Mouse (Mus musculus): ENCODE results near the gene Rgma.

Rgma gene

DNA sequence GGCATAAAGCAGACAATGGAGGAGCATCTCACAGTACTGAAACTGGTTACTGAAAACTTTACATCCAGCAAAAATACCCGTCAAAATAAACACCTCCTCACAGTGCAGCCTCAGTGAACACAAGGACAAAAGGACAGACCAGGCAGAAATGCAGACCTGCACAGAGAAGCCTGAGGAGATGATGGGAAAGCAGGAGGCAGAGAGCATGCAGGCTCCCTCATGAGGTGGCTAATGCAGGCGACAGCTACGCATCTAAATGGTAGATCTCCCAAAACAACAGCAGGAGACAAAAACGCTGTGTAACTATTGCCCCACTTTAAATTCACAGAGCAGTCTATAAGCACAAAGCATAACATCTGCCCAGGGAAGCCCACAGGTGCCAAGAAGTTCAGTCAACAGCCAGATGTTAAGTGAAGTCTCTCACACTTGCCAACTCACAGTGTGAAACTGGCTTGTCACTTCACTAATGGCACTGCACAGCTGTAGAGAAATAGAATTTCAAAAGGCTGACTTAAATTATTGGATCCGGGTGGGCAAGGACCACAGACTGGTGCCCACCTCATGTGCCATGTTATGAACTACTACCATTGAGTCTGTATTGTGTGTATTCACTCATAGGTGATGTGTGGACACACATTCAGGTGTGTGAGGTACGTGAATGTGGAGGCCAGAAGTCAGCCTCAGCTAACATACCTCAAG lies 58.5 kb downstream of the Rgma start:
- ATAC-seq (ENCODE audit: low TSS enrichment) = peak; percentile 50

DNA sequence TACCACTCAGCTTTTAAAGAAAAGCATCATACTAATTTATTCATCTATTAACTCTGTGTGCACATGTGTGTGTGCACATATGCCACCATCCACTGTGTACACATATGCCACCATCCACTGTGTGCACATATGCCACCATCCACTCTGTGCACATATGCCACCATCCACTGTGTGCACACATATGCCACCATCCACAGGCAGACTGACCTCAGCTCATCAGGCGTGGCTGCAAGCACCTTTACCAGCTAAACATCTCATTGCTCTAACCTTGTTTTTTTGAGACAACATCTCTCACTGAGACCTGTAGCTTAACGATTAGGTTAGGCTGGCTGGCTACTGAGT lies 59.0 kb downstream of the Rgma start:
- no peak for ATAC-seq (ENCODE audit: low TSS enrichment)

DNA sequence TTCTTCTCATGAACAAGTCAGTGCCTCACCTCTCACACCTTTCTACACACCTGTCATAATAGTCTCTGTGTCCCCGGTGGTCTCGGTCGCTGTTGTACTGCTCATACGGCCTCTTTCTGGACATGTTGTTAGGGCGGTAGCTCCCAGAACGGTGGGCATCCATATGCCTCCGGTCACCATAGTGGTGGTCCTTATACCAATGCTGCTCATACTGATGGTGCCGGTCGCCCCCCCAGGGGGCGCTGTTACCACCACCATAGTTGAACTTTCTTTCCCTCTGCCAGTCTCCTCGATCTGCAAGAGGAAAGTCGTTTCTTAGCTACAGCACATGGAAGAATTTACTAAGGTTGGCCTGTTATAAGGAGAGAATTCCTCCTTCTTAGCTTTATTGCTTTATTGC lies 60.4 kb downstream of the Rgma start:
- 0 out of 2 replicates have a peak, but pooled peaks have one; percentile 27 for ATAC-seq (ENCODE audit: low TSS enrichment)

DNA sequence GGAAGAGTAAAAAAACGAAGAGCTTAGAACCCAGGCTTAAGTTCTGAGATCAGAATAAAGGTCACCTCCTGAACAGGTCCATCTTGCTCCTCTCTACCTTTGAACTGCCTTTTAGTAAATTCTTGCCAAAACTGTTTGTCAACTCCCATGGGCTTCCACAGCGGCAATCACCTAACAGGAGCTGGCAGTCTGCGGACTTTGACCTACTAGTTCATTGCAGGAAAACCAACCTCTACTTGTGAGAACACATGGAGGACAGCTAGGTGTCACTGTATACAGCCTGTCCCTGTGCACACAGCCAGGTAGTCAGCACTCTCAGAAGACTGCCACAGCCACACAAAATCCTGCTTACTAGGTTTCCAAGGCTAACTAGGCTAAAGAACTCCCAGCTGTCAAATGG lies 66.5 kb downstream of the Rgma start:
- no peak for ATAC-seq (ENCODE audit: low TSS enrichment)

DNA sequence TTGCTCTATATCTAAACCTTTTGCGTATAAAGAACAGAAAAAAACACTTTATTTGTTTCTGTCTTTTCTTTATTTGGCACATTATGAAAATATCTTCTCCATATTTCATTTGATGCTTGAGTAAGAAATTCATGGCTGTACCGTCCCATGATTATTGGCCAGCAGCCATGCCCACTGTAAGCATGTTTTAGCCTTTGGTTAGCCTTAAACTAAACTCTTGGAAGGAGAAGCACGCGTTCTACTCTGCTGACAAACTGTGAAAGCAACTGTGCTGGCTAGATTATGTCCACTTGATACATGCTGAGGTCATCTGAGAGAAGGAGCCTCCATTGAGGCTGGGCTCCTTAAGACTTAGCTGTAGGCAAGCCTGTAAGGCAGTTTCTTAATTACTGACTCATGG lies 66.9 kb downstream of the Rgma start:
- no peak for ATAC-seq (ENCODE audit: low TSS enrichment)

DNA sequence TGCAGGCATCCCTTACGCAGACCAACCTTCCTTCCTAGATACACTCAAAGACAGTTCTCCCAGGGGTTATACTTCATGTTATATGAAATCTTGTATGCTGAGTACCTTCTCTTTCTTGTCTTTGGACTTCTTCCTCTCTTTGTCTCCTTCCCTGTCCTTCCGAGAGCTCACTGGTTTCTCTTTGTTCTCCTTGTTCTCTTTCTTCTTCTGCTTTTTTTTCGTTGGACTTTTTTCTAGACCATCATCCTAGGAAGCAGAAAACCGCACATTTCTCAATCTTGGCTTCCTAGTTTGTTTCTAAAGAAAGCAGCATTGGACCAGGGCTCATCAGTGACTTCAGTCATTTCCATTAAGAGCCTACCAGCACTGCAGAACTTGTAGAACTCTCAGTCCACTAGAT lies 76.3 kb downstream of the Rgma start:
- no peak for ATAC-seq (ENCODE audit: low TSS enrichment)

DNA sequence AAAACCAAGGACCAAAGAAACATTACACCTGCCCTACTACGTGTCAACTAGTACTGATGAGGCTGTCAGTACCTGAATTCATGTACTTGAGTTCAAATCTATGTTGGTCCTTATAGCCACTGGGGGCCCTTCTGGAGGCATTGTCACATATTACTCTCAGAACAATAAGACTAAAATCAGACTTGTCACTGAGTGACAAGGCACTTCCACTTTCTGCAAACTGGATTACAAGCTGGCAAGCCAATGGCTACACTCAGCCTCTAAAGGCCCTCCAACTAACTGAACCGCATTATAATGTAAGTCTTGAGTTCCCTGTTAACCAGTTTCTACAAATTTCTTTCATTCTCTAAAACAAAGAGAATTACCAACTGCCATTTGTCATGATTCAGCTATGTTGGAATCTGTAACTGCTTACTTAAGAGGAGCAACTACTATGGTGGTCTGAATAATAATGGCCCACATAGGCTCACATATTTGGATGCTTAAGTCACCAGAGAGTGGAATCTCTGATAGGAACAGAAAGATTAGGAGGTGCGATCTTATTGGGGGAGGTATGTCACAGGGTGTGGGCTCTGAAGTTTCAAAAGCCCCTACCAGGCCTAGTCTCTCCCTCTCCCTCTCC lies 77.0 kb downstream of the Rgma start:
- ATAC-seq (ENCODE audit: low TSS enrichment) = no peak

DNA sequence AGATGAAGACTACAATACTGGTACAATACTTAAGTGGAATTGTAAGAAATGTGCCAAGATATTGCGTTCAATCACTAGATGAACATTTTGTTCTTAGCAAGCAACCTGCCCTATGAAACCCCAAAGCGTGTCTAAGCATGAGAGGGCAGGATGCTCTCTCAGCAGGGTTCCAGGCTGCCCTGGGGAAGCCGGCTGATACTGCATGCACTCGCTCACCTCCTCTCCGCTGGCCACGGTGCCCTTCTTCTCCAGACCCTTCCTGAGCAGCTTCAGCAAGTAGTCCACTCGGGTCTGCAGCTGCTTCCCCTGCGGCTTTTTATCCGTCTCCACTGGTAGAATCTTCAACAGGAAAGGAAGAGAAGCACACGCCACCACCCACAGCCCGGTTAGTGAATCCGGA lies 78.8 kb downstream of the Rgma start:
- 0 out of 2 replicates have a peak, but pooled peaks have one; percentile 17 for ATAC-seq (ENCODE audit: low TSS enrichment)

DNA sequence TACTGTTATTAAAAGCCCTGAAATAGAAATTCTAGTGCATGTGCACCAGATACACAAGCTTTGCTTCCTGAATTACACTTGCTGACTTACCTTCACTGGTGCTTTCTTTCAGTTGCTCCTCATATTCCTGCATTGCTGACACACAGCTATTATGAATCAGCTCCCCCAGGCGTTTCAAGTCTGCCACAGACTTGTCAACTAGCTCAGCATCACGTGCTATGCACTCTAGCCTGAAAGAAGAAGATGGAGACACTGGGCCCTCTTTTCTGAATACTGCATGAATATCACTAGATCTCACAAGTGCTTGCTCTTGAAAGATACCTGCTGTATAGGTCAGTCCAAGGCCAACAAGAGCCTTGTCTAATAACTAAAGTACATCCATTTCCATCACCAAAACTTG lies 88.2 kb downstream of the Rgma start:
- no peak for ATAC-seq (ENCODE audit: low TSS enrichment)

DNA sequence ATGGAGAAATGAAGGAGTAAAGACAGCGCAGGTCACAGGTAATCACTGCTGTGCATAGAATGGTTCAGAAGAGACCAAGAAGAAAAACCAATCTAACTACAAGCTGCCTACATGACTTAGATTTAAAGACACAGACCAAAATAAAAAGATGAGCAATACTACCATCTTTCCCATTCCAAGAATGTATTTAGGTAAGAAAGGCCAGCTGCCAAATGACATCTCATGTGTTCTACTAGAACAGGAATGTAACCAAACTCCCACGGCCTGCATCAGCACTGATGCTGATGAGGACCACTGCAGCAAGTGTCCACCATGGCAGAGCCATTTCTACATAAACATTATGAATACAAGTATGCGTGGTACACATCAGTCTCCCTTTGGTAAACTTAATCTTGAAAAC lies 92.4 kb downstream of the Rgma start:
- peak; percentile 35; the same call in 1 of the 2 replicates for ATAC-seq (ENCODE audit: low TSS enrichment)
